Mouse (Mus musculus) sigmoid colon, adult 10 weeks (tissue): ENCODE data around the gene Hrnr. TPM values are rescaled to one million over a fixed set of nuclear protein-coding genes. Genes with fewer than 3 reads are reported as not detected.

Source experiments
- polyA plus RNA-seq: library from polyadenylated mRNA; stranded (reverse); fragments of 350-450 nt; fragmentation: Illumina TruSeq; extraction: RNeasy Lipid Tissue Mini Kit (QIAGEN cat#74804); gene quantifications from one replicate; pipeline ENCODE4 v1.2.3, GENCODE M21; 2014; ENCODE audit warnings: low read depth, low replicate concordance

Hrnr gene
- polyA plus RNA-seq = not detected

GRCm38 (mm10) chr3:93319449-93319848, at the start of gene Hrnr:
Gene Hrnr, plus strand, starts transcription at chr3:93319749.

GRCm38 (mm10) chr3:93273223-93273622, 46.3 kb upstream of the Hrnr start, which contains the start of gene Flg:
Gene Flg, plus strand, starts transcription at chr3:93273523.

Other genes with a start within 250 kb of the Hrnr start
- gene Crnn, start 175.0 kb upstream of the Hrnr start, polyA plus RNA-seq = not detected
- gene Flg2, start 122.5 kb upstream of the Hrnr start, polyA plus RNA-seq = not detected
- not detected for gene Flg, start 46.2 kb upstream of the Hrnr start, polyA plus RNA-seq
- gene Rptn, start 74.0 kb downstream of the Hrnr start, polyA plus RNA-seq = not detected
- 0.63 TPM for gene Tchh, start 122.6 kb downstream of the Hrnr start, polyA plus RNA-seq
- not detected for gene Tchhl1, start 149.0 kb downstream of the Hrnr start, polyA plus RNA-seq
- gene S100a11, start 200.7 kb downstream of the Hrnr start, polyA plus RNA-seq = 261 TPM
- gene S100a10, start 235.3 kb downstream of the Hrnr start, polyA plus RNA-seq = 290 TPM